Mouse (Mus musculus): ENCODE measurements at regions not wholly inside any gene's neighbourhood (a gene's known extent, or its start where the extent isn't known, plus 50 kb on each side); places are given as distances from the start of the nearest gene placed in this dataset.

- Histone ChIP-seq H3K36me3 (ENCODE audit: control insufficient read depth, insufficient read depth, low read length) (no peaks in the 10 kb centered on the region), H3K79me2 (ENCODE audit: control insufficient read depth, insufficient read depth, low read length) (no peaks in the 10 kb centered on the region), H3K4me1 (ENCODE audit: control insufficient read depth, insufficient read depth, low read length) (0 out of 2 replicates have a peak, but pooled peaks cover 2% of the 10 kb centered on the region), H3K27ac (replicated peaks; ENCODE audit: insufficient read depth, low read depth, low read length) (no peak overlapping the region), H3K9ac (ENCODE audit: low read depth, low read length) (no peak overlapping the region), H3K27me3 (ENCODE audit: control insufficient read depth, insufficient read depth, low read length) (no peaks in the 10 kb centered on the region; the same call in 1 of the 2 replicates), H3K4me3 (ENCODE audit: insufficient read depth, low read depth, low read length) (no peak overlapping the region)
- DNase-seq (ENCODE audit: extremely low read depth, low read depth, low spot score), result no peak
- TF ChIP-seq POLR2A (IDR thresholded peaks at IDR 0.05; ENCODE audit: extremely low read depth, insufficient read depth, low read length) (no peak), CTCF (IDR thresholded peaks at IDR 0.05; ENCODE audit: low read depth, low read length) (no peak)
- 86% methylated on average over 7 of the region's 7 CpGs for WGBS
Observed at GRCm38 (mm10) chr6:53163091-53163490, 94.7 kb upstream of the Jazf1 start.

- no peaks in the 10 kb centered on the region for H3K27me3 ChIP-seq (ENCODE audit: control insufficient read depth, insufficient read depth, low read length)
- H3K79me2 ChIP-seq (ENCODE audit: control insufficient read depth, insufficient read depth, low read length), result no peaks in the 10 kb centered on the region
- 0 out of 2 replicates have a peak, but pooled peaks cover 2% of the 10 kb centered on the region for H3K4me1 ChIP-seq (ENCODE audit: control insufficient read depth, insufficient read depth, low read length)
- no peak overlapping the region for H3K9ac ChIP-seq (ENCODE audit: low read depth, low read length)
- TF ChIP-seq CTCF (IDR thresholded peaks at IDR 0.05; ENCODE audit: low read depth, low read length) (no peak), POLR2A (IDR thresholded peaks at IDR 0.05; ENCODE audit: extremely low read depth, insufficient read depth, low read length) (no peak)
- no peak overlapping the region for H3K4me3 ChIP-seq (ENCODE audit: insufficient read depth, low read depth, low read length)
- 64% methylated on average over 2 of the region's 2 CpGs for WGBS
- DNase-seq (ENCODE audit: extremely low read depth, low read depth, low spot score), result no peak
- no peaks in the 10 kb centered on the region for H3K36me3 ChIP-seq (ENCODE audit: control insufficient read depth, insufficient read depth, low read length)
- no peak overlapping the region for H3K27ac ChIP-seq (replicated peaks; ENCODE audit: insufficient read depth, low read depth, low read length)
Observed at GRCm38 (mm10) chr6:53161627-53162026, 93.2 kb upstream of the Jazf1 start.

- Histone ChIP-seq H3K27me3 (ENCODE audit: control insufficient read depth, insufficient read depth, low read length) (no peaks in the 10 kb centered on the region), H3K9ac (ENCODE audit: low read depth, low read length) (no peak overlapping the region), H3K79me2 (ENCODE audit: control insufficient read depth, insufficient read depth, low read length) (no peaks in the 10 kb centered on the region), H3K4me3 (ENCODE audit: insufficient read depth, low read depth, low read length) (no peak overlapping the region), H3K27ac (replicated peaks; ENCODE audit: insufficient read depth, low read depth, low read length) (no peak overlapping the region), H3K4me1 (ENCODE audit: control insufficient read depth, insufficient read depth, low read length) (peaks cover 11% of the 10 kb centered on the region), H3K36me3 (ENCODE audit: control insufficient read depth, insufficient read depth, low read length) (no peaks in the 10 kb centered on the region)
- peak; percentile 78 for DNase-seq (ENCODE audit: extremely low read depth, low read depth, low spot score)
- 21% methylated on average over 4 of the region's 4 CpGs for WGBS
- TF ChIP-seq POLR2A (IDR thresholded peaks at IDR 0.05; ENCODE audit: extremely low read depth, insufficient read depth, low read length), result no peak
- no peak for TF ChIP-seq CTCF (IDR thresholded peaks at IDR 0.05; ENCODE audit: low read depth, low read length)
Observed at GRCm38 (mm10) chr6:53154621-53155020, 86.2 kb upstream of the Jazf1 start.

- TF ChIP-seq POLR2A (IDR thresholded peaks at IDR 0.05; ENCODE audit: extremely low read depth, insufficient read depth, low read length) (no peak), CTCF (IDR thresholded peaks at IDR 0.05; ENCODE audit: low read depth, low read length) (no peak)
- H3K27ac ChIP-seq (replicated peaks; ENCODE audit: insufficient read depth, low read depth, low read length), result no peak overlapping the region
- H3K27me3 ChIP-seq (ENCODE audit: control insufficient read depth, insufficient read depth, low read length), result no peaks in the 10 kb centered on the region
Observed at GRCm38 (mm10) chr6:53147478-53147877, 79.0 kb upstream of the Jazf1 start.

GRCm38 (mm10) chr6:53143846-53144584, 75.6 kb upstream of the Jazf1 start:
- TF ChIP-seq POLR2A (IDR thresholded peaks at IDR 0.05; ENCODE audit: extremely low read depth, insufficient read depth, low read length) (no peak), CTCF (IDR thresholded peaks at IDR 0.05; ENCODE audit: low read depth, low read length) (peak; percentile 61; the same call in 1 of the 2 replicates)

More at GRCm38 (mm10) chr6:53147478-53147877, 79.0 kb upstream of the Jazf1 start:
- DNase-seq (ENCODE audit: extremely low read depth, low read depth, low spot score), result no peak
- no peaks in the 10 kb centered on the region for H3K79me2 ChIP-seq (ENCODE audit: control insufficient read depth, insufficient read depth, low read length)
- 60% methylated on average over 5 of the region's 5 CpGs for WGBS
- H3K9ac ChIP-seq (ENCODE audit: low read depth, low read length), result no peak overlapping the region
- no peak overlapping the region for H3K4me3 ChIP-seq (ENCODE audit: insufficient read depth, low read depth, low read length)
- no peaks in the 10 kb centered on the region for H3K36me3 ChIP-seq (ENCODE audit: control insufficient read depth, insufficient read depth, low read length)
- no peaks in the 10 kb centered on the region for H3K4me1 ChIP-seq (ENCODE audit: control insufficient read depth, insufficient read depth, low read length)

GRCm38 (mm10) chr6:53134410-53134809, 66.0 kb upstream of the Jazf1 start:
- H3K4me1 ChIP-seq (ENCODE audit: control insufficient read depth, insufficient read depth, low read length), result no peaks in the 10 kb centered on the region
- H3K36me3 ChIP-seq (ENCODE audit: control insufficient read depth, insufficient read depth, low read length), result no peaks in the 10 kb centered on the region
- H3K79me2 ChIP-seq (ENCODE audit: control insufficient read depth, insufficient read depth, low read length), result no peaks in the 10 kb centered on the region
- no peak for TF ChIP-seq CTCF (IDR thresholded peaks at IDR 0.05; ENCODE audit: low read depth, low read length)
- DNase-seq (ENCODE audit: extremely low read depth, low read depth, low spot score), result no peak
- no peak overlapping the region for H3K27ac ChIP-seq (replicated peaks; ENCODE audit: insufficient read depth, low read depth, low read length)
- no peak overlapping the region for H3K4me3 ChIP-seq (ENCODE audit: insufficient read depth, low read depth, low read length)
- H3K9ac ChIP-seq (ENCODE audit: low read depth, low read length), result no peak overlapping the region
- 78% methylated on average over 2 of the region's 2 CpGs for WGBS
- H3K27me3 ChIP-seq (ENCODE audit: control insufficient read depth, insufficient read depth, low read length), result no peaks in the 10 kb centered on the region

More at GRCm38 (mm10) chr6:53143846-53144584, 75.6 kb upstream of the Jazf1 start:
- DNase-seq (ENCODE audit: extremely low read depth, low read depth, low spot score), result peak; percentile 49
- no peaks in the 10 kb centered on the region for H3K4me1 ChIP-seq (ENCODE audit: control insufficient read depth, insufficient read depth, low read length)
- H3K27ac ChIP-seq (replicated peaks; ENCODE audit: insufficient read depth, low read depth, low read length), result no peak overlapping the region
- no peaks in the 10 kb centered on the region for H3K27me3 ChIP-seq (ENCODE audit: control insufficient read depth, insufficient read depth, low read length)
- 19% methylated on average over 4 of the region's 4 CpGs for WGBS
- H3K36me3 ChIP-seq (ENCODE audit: control insufficient read depth, insufficient read depth, low read length), result no peaks in the 10 kb centered on the region
- no peak overlapping the region for H3K4me3 ChIP-seq (ENCODE audit: insufficient read depth, low read depth, low read length)
- no peaks in the 10 kb centered on the region for H3K79me2 ChIP-seq (ENCODE audit: control insufficient read depth, insufficient read depth, low read length)
- H3K9ac ChIP-seq (ENCODE audit: low read depth, low read length), result no peak overlapping the region

All from liver, adult 2 months (tissue).